Mouse (Mus musculus): ENCODE measurements around the gene Tm4sf5. TPM values are rescaled to one million over a fixed set of nuclear protein-coding genes. Genes with fewer than 3 reads are reported as not detected.

Tm4sf5 gene
- polyA plus RNA-seq, 1 experiment = 1.8 TPM

GRCm38 (mm10) chr11:70485498-70485897, 19.5 kb upstream of the Tm4sf5 start:
- Histone ChIP-seq H3K36me3 (ENCODE audit: control insufficient read depth, insufficient read depth, low read length, poor library complexity, severe bottlenecking) (no peaks in the 10 kb centered on the region), H3K4me3 (ENCODE audit: low read depth, low read length) (no peak overlapping the region), H3K27ac (ENCODE audit: insufficient read depth, low read length) (no peak overlapping the region), H3K9ac (ENCODE audit: low read depth, poor library complexity, severe bottlenecking) (no peak overlapping the region), H3K4me1 (ENCODE audit: control insufficient read depth, insufficient read depth, low read length) (no peaks in the 10 kb centered on the region), H3K27me3 (ENCODE audit: control insufficient read depth, insufficient read depth, low read length, poor library complexity, severe bottlenecking) (no peaks in the 10 kb centered on the region), H3K9me3 (replicated peaks; ENCODE audit: control insufficient read depth, insufficient read depth, low read length, poor library complexity, severe bottlenecking) (no peaks in the 10 kb centered on the region)
- no peak for TF ChIP-seq POLR2A (IDR thresholded peaks at IDR 0.05; ENCODE audit: insufficient read depth, low read length)

GRCm38 (mm10) chr11:70487816-70488215, 17.2 kb upstream of the Tm4sf5 start:
- no peaks in the 10 kb centered on the region for H3K9me3 ChIP-seq (replicated peaks; ENCODE audit: control insufficient read depth, insufficient read depth, low read length, poor library complexity, severe bottlenecking)
- H3K27me3 ChIP-seq (ENCODE audit: control insufficient read depth, insufficient read depth, low read length, poor library complexity, severe bottlenecking) = no peaks in the 10 kb centered on the region
- no peaks in the 10 kb centered on the region for H3K4me1 ChIP-seq (ENCODE audit: control insufficient read depth, insufficient read depth, low read length)
- H3K9ac ChIP-seq (ENCODE audit: low read depth, poor library complexity, severe bottlenecking) = no peak overlapping the region
- no peaks in the 10 kb centered on the region for H3K36me3 ChIP-seq (ENCODE audit: control insufficient read depth, insufficient read depth, low read length, poor library complexity, severe bottlenecking)
- H3K27ac ChIP-seq (ENCODE audit: insufficient read depth, low read length) = no peak overlapping the region
- H3K4me3 ChIP-seq (ENCODE audit: low read depth, low read length) = no peak overlapping the region
- TF ChIP-seq CTCF (IDR thresholded peaks at IDR 0.05; ENCODE audit: low read depth, low read length) = no peak
- TF ChIP-seq POLR2A (IDR thresholded peaks at IDR 0.05; ENCODE audit: insufficient read depth, low read length) = no peak
- TF ChIP-seq EP300 (IDR thresholded peaks at IDR 0.05; ENCODE audit: insufficient read depth, low read depth, low read length) = no peak

- Histone ChIP-seq H3K27me3 (ENCODE audit: control insufficient read depth, insufficient read depth, low read length, poor library complexity, severe bottlenecking) (no peaks in the 10 kb centered on the region), H3K36me3 (ENCODE audit: control insufficient read depth, insufficient read depth, low read length, poor library complexity, severe bottlenecking) (no peaks in the 10 kb centered on the region), H3K4me1 (ENCODE audit: control insufficient read depth, insufficient read depth, low read length) (no peaks in the 10 kb centered on the region), H3K4me3 (ENCODE audit: low read depth, low read length) (no peak overlapping the region), H3K9ac (ENCODE audit: low read depth, poor library complexity, severe bottlenecking) (no peak overlapping the region), H3K9me3 (replicated peaks; ENCODE audit: control insufficient read depth, insufficient read depth, low read length, poor library complexity, severe bottlenecking) (no peaks in the 10 kb centered on the region), H3K27ac (ENCODE audit: insufficient read depth, low read length) (no peak overlapping the region)
- TF ChIP-seq EP300 (IDR thresholded peaks at IDR 0.05; ENCODE audit: insufficient read depth, low read depth, low read length) = no peak
Observed at GRCm38 (mm10) chr11:70489138-70489537, 15.9 kb upstream of the Tm4sf5 start.

GRCm38 (mm10) chr11:70489684-70490083, 15.4 kb upstream of the Tm4sf5 start:
- H3K9ac ChIP-seq (ENCODE audit: low read depth, poor library complexity, severe bottlenecking) = no peak overlapping the region
- H3K27me3 ChIP-seq (ENCODE audit: control insufficient read depth, insufficient read depth, low read length, poor library complexity, severe bottlenecking) = no peaks in the 10 kb centered on the region
- H3K9me3 ChIP-seq (replicated peaks; ENCODE audit: control insufficient read depth, insufficient read depth, low read length, poor library complexity, severe bottlenecking) = no peaks in the 10 kb centered on the region
- no peak overlapping the region for H3K27ac ChIP-seq (ENCODE audit: insufficient read depth, low read length)
- H3K36me3 ChIP-seq (ENCODE audit: control insufficient read depth, insufficient read depth, low read length, poor library complexity, severe bottlenecking) = no peaks in the 10 kb centered on the region
- no peaks in the 10 kb centered on the region for H3K4me1 ChIP-seq (ENCODE audit: control insufficient read depth, insufficient read depth, low read length)
- no peak overlapping the region for H3K4me3 ChIP-seq (ENCODE audit: low read depth, low read length)
- no peak for TF ChIP-seq EP300 (IDR thresholded peaks at IDR 0.05; ENCODE audit: insufficient read depth, low read depth, low read length)

- H3K36me3 ChIP-seq (ENCODE audit: control insufficient read depth, insufficient read depth, low read length, poor library complexity, severe bottlenecking) = no peaks in the 10 kb centered on the region
- no peaks in the 10 kb centered on the region for H3K27me3 ChIP-seq (ENCODE audit: control insufficient read depth, insufficient read depth, low read length, poor library complexity, severe bottlenecking)
- H3K4me1 ChIP-seq (ENCODE audit: control insufficient read depth, insufficient read depth, low read length) = no peaks in the 10 kb centered on the region
- TF ChIP-seq POLR2A (IDR thresholded peaks at IDR 0.05; ENCODE audit: insufficient read depth, low read length) = no peak
- TF ChIP-seq EP300 (IDR thresholded peaks at IDR 0.05; ENCODE audit: insufficient read depth, low read depth, low read length) = no peak
- TF ChIP-seq CTCF (IDR thresholded peaks at IDR 0.05; ENCODE audit: low read depth, low read length) = no peak
- no peaks in the 10 kb centered on the region for H3K9me3 ChIP-seq (replicated peaks; ENCODE audit: control insufficient read depth, insufficient read depth, low read length, poor library complexity, severe bottlenecking)
- H3K4me3 ChIP-seq (ENCODE audit: low read depth, low read length) = no peak overlapping the region
- H3K27ac ChIP-seq (ENCODE audit: insufficient read depth, low read length) = no peak overlapping the region
- no peak overlapping the region for H3K9ac ChIP-seq (ENCODE audit: low read depth, poor library complexity, severe bottlenecking)
Observed at GRCm38 (mm10) chr11:70499566-70500475, 5.2 kb upstream of the Tm4sf5 start.

- Histone ChIP-seq H3K9me3 (replicated peaks; ENCODE audit: control insufficient read depth, insufficient read depth, low read length, poor library complexity, severe bottlenecking) (no peaks in the 10 kb centered on the region), H3K4me3 (ENCODE audit: low read depth, low read length) (no peak overlapping the region), H3K36me3 (ENCODE audit: control insufficient read depth, insufficient read depth, low read length, poor library complexity, severe bottlenecking) (no peaks in the 10 kb centered on the region), H3K4me1 (ENCODE audit: control insufficient read depth, insufficient read depth, low read length) (peaks cover 3% of the 10 kb centered on the region), H3K27ac (ENCODE audit: insufficient read depth, low read length) (no peak overlapping the region), H3K27me3 (ENCODE audit: control insufficient read depth, insufficient read depth, low read length, poor library complexity, severe bottlenecking) (no peaks in the 10 kb centered on the region), H3K9ac (ENCODE audit: low read depth, poor library complexity, severe bottlenecking) (no peak overlapping the region)
- TF ChIP-seq CTCF (IDR thresholded peaks at IDR 0.05; ENCODE audit: low read depth, low read length) = no peak
- TF ChIP-seq POLR2A (IDR thresholded peaks at IDR 0.05; ENCODE audit: insufficient read depth, low read length) = no peak
- TF ChIP-seq EP300 (IDR thresholded peaks at IDR 0.05; ENCODE audit: insufficient read depth, low read depth, low read length) = no peak
Observed at GRCm38 (mm10) chr11:70500476-70500812, 4.6 kb upstream of the Tm4sf5 start.

Data from ES-Bruce4 (cell line).